Mouse (Mus musculus) spleen, adult 2 months (tissue): ENCODE measurements around the gene Pcyt2.

Source experiments
- CTCF ChIP-seq: fragments of 200-500 bp; IDR thresholded peaks from 2 replicates; pipeline ENCODE4 v1.5.1; 2011; ENCODE audit warnings: mild to moderate bottlenecking, inconsistent platforms; ENCODE audit not compliant: insufficient read depth, insufficient read length, insufficient replicate concordance; ENCODE audit errors: extremely low read depth
- POLR2A ChIP-seq: fragments of 200-500 bp; IDR thresholded peaks from 2 replicates; pipeline ENCODE4 v1.6.1; 2011; ENCODE audit warnings: low read depth, low read length, inconsistent platforms

GRCm38 (mm10) chr11:120651872-120652271 is 34.1 kb upstream of the Pcyt2 start:
- no peak for TF ChIP-seq POLR2A
- TF ChIP-seq CTCF: no peak
